Mouse (Mus musculus): ENCODE results near the gene Acbd4.

The Acbd4 gene

GRCm38 (mm10) chr11:103081631-103082030 lies 19.9 kb upstream of the Acbd4 start:
- no peak for DNase-seq (ENCODE audit: low read depth, low spot score)

GRCm38 (mm10) chr11:103093306-103093705 lies 8.2 kb upstream of the Acbd4 start:
- DNase-seq (ENCODE audit: low read depth, low spot score): no peak

GRCm38 (mm10) chr11:103093862-103094833 lies 7.3 kb upstream of the Acbd4 start:
- DNase-seq (ENCODE audit: low read depth, low spot score): no peak

- DNase-seq (ENCODE audit: low read depth, low spot score): no peak
Observed at GRCm38 (mm10) chr11:103095107-103095670, 6.3 kb upstream of the Acbd4 start.

GRCm38 (mm10) chr11:103095801-103096200 lies 5.7 kb upstream of the Acbd4 start:
- no peak for DNase-seq (ENCODE audit: low read depth, low spot score)

- DNase-seq (ENCODE audit: low read depth, low spot score): no peak
Observed at GRCm38 (mm10) chr11:103096979-103097894, 4.2 kb upstream of the Acbd4 start.

GRCm38 (mm10) chr11:103098531-103099190 lies 2.8 kb upstream of the Acbd4 start:
- DNase-seq (ENCODE audit: low read depth, low spot score): no peak

GRCm38 (mm10) chr11:103099352-103099940 lies 2.0 kb upstream of the Acbd4 start:
- DNase-seq (ENCODE audit: low read depth, low spot score): no peak

GRCm38 (mm10) chr11:103100361-103100760 lies 1.1 kb upstream of the Acbd4 start:
- DNase-seq (ENCODE audit: low read depth, low spot score): no peak

- DNase-seq (ENCODE audit: low read depth, low spot score): peak; percentile 75
Observed at GRCm38 (mm10) chr11:103101866-103102501, 502 bp downstream of the Acbd4 start.

- DNase-seq (ENCODE audit: low read depth, low spot score): peak; percentile 92
Observed at GRCm38 (mm10) chr11:103102725-103103349, 1.4 kb downstream of the Acbd4 start.

GRCm38 (mm10) chr11:103103621-103104020 lies 2.1 kb downstream of the Acbd4 start:
- DNase-seq (ENCODE audit: low read depth, low spot score): no peak

- no peak for DNase-seq (ENCODE audit: low read depth, low spot score)
Observed at GRCm38 (mm10) chr11:103104469-103104868, 3.0 kb downstream of the Acbd4 start.

- no peak for DNase-seq (ENCODE audit: low read depth, low spot score)
Observed at GRCm38 (mm10) chr11:103105180-103105725, 3.8 kb downstream of the Acbd4 start.

GRCm38 (mm10) chr11:103105810-103106209 lies 4.3 kb downstream of the Acbd4 start:
- no peak for DNase-seq (ENCODE audit: low read depth, low spot score)

GRCm38 (mm10) chr11:103106386-103106785 lies 4.9 kb downstream of the Acbd4 start:
- no peak for DNase-seq (ENCODE audit: low read depth, low spot score)

GRCm38 (mm10) chr11:103111301-103111700 lies 9.8 kb downstream of the Acbd4 start:
- DNase-seq (ENCODE audit: low read depth, low spot score): no peak

- no peak for DNase-seq (ENCODE audit: low read depth, low spot score)
Observed at GRCm38 (mm10) chr11:103111881-103112551, 10.5 kb downstream of the Acbd4 start.

GRCm38 (mm10) chr11:103112552-103112912 lies 11.1 kb downstream of the Acbd4 start:
- no peak for DNase-seq (ENCODE audit: low read depth, low spot score)

All from retina, adult 2 months (tissue).